Mouse (Mus musculus): ENCODE data around the gene Metrn.

DNA sequence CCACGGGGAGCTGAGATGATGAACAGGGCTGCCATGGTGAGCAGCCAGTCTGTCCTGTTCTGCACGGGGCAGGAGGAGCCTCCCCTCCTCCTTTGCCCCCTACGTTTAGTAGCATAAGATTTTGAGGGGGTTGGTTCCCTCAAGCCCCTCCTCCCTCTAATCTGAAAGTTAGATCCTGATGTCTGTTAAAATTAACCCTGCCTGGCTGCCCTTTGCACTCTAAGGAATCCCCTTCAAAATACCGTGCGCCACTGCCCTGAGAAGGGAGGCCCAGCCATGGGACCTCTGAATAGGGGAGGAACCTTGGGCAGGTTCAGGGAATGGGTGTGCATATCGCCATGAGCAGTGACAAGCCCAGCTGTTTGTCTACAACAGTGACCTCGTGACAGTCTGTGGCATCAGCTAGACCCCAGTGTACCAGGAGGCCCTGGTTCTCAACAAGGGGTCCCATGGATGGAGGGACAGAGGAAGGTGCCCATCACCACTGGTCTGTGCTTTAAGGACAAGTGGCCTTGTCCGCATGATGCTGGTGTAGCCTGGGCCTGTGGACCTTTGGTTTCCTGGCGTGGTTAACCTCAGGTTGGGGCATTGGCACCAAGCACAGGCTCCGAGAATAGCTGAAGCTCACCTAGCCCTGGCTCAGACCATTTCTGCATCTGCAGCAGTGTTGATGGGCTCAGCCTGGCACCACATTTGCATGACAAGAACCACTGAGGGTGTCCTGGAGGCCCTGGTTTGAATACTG lies 21.4 kb downstream of the Metrn start:
- TF ChIP-seq CTCF (IDR thresholded peaks at IDR 0.05; ENCODE audit: low read depth, low read length) (no peak), EP300 (IDR thresholded peaks at IDR 0.05; ENCODE audit: insufficient read depth, low read depth, low read length) (no peak)

All from ES-Bruce4 (cell line).